Mouse (Mus musculus) kidney, postnatal 0 days (tissue): ENCODE results near the gene Tacc3. TPM values are rescaled to one million over a fixed set of nuclear protein-coding genes. Genes with fewer than 3 reads are reported as not detected.

ENCODE experiments used
- ATAC-seq: fragments of 200-750 bp; cut with Nextera tagmentation; replicated peaks from 2 replicates; pipeline ENCODE4 v1.8.0; 2017; ENCODE audit warnings: low read depth, moderate number of reproducible peaks, moderate TSS enrichment, moderate library complexity; ENCODE audit not compliant: low FRiP score
- DNase-seq: peaks from one replicate; pipeline ENCODE4 v3.0.0-alpha.2; 2016; ENCODE audit warnings: low spot score
- H3K27ac ChIP-seq: fragments of 300-500 bp; sonication (generic); 2 replicates; pipeline ENCODE4 v1.5.1; 2014; ENCODE audit warnings: mild to moderate bottlenecking
- H3K27me3 ChIP-seq: fragments of 300-500 bp; sonication (generic); 2 replicates; pipeline ENCODE4 v1.6.1; 2014; ENCODE audit warnings: low read length, mixed read lengths; ENCODE audit not compliant: insufficient read depth
- H3K36me3 ChIP-seq: fragments of 300-500 bp; sonication (generic); 2 replicates; pipeline ENCODE4 v1.6.1; 2014; ENCODE audit warnings: low read length, mixed read lengths; ENCODE audit not compliant: insufficient read depth
- H3K4me1 ChIP-seq: fragments of 300-500 bp; sonication (generic); replicated peaks from 2 replicates; pipeline ENCODE4 v1.6.1; 2014; ENCODE audit warnings: antibody characterized with exemption, low read length, mixed read lengths; ENCODE audit not compliant: insufficient read depth
- H3K4me2 ChIP-seq: fragments of 300-500 bp; sonication (generic); 2 replicates; pipeline ENCODE4 v1.6.1; 2014; ENCODE audit warnings: mild to moderate bottlenecking, low read length, moderate library complexity, mixed read lengths
- H3K4me3 ChIP-seq: fragments of 300-500 bp; sonication (generic); replicated peaks from 2 replicates; pipeline ENCODE4 v1.5.1; 2014; ENCODE audit warnings: low read depth, low read length
- H3K9ac ChIP-seq: fragments of 300-500 bp; sonication (generic); 2 replicates; pipeline ENCODE4 v1.6.1; 2014; ENCODE audit warnings: low read depth, low read length
- H3K9me3 ChIP-seq: fragments of 300-500 bp; sonication (generic); replicated peaks from 2 replicates; pipeline ENCODE4 v1.6.1; 2016; ENCODE audit warnings: low read length, inconsistent platforms, mixed read lengths
- CTCF ChIP-seq: IDR thresholded peaks from 2 replicates; pipeline ENCODE4 v1.5.1; 2016; ENCODE audit warnings: antibody characterized with exemption, low read depth, mild to moderate bottlenecking, moderate library complexity
- WGBS: fragments of 180-500 bp; shearing (Covaris S2); extraction: QIAGEN DNeasy Blood & Tissue Kit; methylation state at CpG from one replicate; pipeline ENCODE4 v1.1.7; 2014; 5-methylcytosine and 5-hydroxymethylcytosine counted together
- polyA plus RNA-seq: library from polyadenylated mRNA; unstranded; fragments of >200 nt; fragmentation: Nextera tagmentation; extraction: Ambion mirVana; gene quantifications from 2 replicates; pipeline ENCODE4 v1.2.1, GENCODE M21; 2015

Tacc3 gene
- polyA plus RNA-seq, 1 experiment from 2014 or later = 74.3 TPM

- 62% methylated on average over 14 of the region's 14 CpGs for WGBS
- Histone ChIP-seq H3K4me2 (no peak overlapping the region), H3K4me3 (no peak overlapping the region), H3K27me3 (no peaks in the 10 kb centered on the region), H3K4me1 (peaks cover 23% of the 10 kb centered on the region), H3K9ac (no peak overlapping the region), H3K9me3 (no peaks in the 10 kb centered on the region), H3K36me3 (no peaks in the 10 kb centered on the region), H3K27ac (peak overlapping the region; percentile 62; the same call in 1 of the 2 replicates)
- ATAC-seq (no peak), DNase-seq (no peak)
- TF ChIP-seq CTCF = no peak
Measured at GRCm38 (mm10) chr5:33688278-33689220, 30.6 kb downstream of the Tacc3 start.

DNA sequence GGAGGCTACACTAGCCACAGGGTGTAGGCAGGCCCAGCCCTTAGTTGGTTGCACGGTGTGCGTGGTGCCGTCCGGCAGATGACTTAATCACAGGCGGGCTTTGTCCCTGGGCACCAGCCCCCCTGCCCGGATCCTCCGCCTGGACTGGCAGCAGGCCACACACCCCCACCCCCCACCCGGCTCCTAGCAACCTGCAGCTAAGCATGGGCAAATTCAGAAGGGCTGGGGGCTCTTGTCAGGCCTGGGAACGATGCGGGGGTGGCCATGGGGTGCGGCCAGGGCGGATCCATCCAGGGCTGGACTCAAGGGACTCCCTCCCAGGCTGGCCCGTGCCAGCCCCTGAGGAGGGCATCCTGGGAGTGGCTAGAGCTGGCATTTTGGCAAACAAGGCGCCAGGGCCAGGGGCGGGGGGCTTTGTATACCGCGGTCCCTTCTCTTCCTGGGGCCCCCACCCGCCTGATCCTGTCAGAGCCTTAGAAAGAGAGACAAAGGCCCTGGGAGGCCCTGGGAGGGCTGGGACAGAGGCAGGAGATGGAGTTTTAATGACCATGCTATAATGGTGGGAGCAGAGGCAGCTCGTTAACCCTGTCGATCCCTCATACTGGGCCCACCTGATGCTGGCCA lies 31.4 kb downstream of the Tacc3 start:
- Histone ChIP-seq H3K4me1 (peaks cover 23% of the 10 kb centered on the region), H3K27me3 (no peaks in the 10 kb centered on the region), H3K36me3 (no peaks in the 10 kb centered on the region), H3K4me2 (no peak overlapping the region), H3K9ac (no peak overlapping the region), H3K4me3 (no peak overlapping the region), H3K9me3 (no peaks in the 10 kb centered on the region), H3K27ac (peak overlapping the region; percentile 62; the same call in 1 of the 2 replicates)
- whole genome bisulfite sequencing = 43% methylated on average over 20 of the region's 20 CpGs
- ATAC-seq (peak; percentile 58), DNase-seq (peak; percentile 20)
- no peak for TF ChIP-seq CTCF

DNA sequence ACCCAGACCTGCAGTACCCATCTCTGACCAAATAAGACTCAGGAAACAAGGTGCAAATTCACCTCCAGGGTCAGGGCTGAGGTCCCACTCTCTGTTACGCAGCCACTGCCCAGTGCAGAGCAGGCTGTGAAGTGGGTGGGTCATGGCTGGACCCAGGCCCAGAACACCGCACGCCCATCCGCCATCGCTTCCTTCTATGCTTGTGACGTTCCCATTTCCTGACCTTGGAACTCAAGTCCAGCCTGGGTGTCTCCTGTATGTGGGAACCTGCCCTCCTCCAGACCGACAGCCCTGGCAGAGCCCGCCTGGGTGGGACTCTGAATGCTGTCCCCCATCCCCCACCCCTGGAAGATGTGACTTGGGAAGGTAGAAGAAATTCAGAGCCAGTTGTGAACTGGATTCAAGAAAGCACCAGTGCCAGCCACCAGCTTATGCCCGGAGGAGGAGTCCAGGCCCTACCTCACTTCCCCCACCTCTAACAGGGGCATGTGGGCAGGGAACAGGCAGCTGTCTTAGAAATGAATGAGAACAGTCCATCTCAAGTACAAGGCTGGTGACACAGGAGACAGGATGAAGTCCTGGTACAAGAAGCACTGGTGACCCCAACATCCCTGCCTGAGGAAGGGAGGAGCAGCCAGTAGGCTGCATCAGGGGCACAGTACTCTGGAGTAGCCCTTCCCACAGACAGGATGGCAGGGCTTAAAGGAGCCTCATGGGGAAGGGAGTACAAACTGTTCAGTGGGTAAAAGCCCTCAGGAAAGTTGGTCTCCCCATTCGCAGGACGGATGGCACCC lies 32.1 kb downstream of the Tacc3 start:
- 62% methylated on average over 11 of the region's 11 CpGs for WGBS
- TF ChIP-seq CTCF = no peak
- H3K27me3 ChIP-seq = no peaks in the 10 kb centered on the region
- no peaks in the 10 kb centered on the region for H3K9me3 ChIP-seq
- 0 out of 2 replicates have a peak overlapping the region, but pooled peaks have one; percentile 27 for H3K9ac ChIP-seq
- peaks cover 29% of the 10 kb centered on the region for H3K4me1 ChIP-seq
- ATAC-seq = no peak
- H3K4me2 ChIP-seq = no peak overlapping the region
- H3K36me3 ChIP-seq = no peaks in the 10 kb centered on the region
- no peak overlapping the region for H3K4me3 ChIP-seq
- peak; percentile 37 for DNase-seq
- H3K27ac ChIP-seq = 0 out of 2 replicates have a peak overlapping the region, but pooled peaks have one; percentile 8

DNA sequence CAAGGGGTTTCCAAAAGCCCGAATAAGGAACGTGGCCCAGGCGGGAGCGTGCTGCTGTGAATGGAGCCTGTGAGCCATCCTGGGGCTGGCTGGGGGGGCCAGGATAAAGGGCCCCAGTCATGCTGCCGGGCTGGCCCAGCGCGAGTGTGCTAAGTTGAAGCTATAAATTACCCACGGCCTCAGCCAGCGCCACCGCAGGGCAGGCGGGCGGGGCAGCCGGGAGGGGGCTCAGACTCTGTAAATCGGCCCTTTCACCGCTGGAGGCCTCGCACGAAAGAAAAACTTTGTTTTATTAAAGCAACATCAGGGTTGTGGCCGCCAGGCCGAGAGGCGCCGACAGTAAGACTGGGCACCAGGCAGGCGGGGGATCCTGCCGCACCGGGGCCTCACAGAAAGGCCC lies 34.5 kb downstream of the Tacc3 start:
- H3K27ac ChIP-seq = peak overlapping the region; percentile 54
- WGBS = 5% methylated on average over 24 of the region's 24 CpGs
- H3K36me3 ChIP-seq = no peaks in the 10 kb centered on the region
- H3K4me2 ChIP-seq = peak overlapping the region; percentile 32
- DNase-seq = peak; percentile 84
- peaks cover 39% of the 10 kb centered on the region for H3K4me1 ChIP-seq
- TF ChIP-seq CTCF = no peak
- no peaks in the 10 kb centered on the region for H3K9me3 ChIP-seq
- peak overlapping the region; percentile 42; the same call in 1 of the 2 replicates for H3K9ac ChIP-seq
- no peak overlapping the region for H3K4me3 ChIP-seq
- no peaks in the 10 kb centered on the region for H3K27me3 ChIP-seq
- 0 out of 2 replicates have a peak, but pooled peaks have one; percentile 8 for ATAC-seq

- peaks cover 36% of the 10 kb centered on the region for H3K4me1 ChIP-seq
- no peaks in the 10 kb centered on the region for H3K9me3 ChIP-seq
- no peaks in the 10 kb centered on the region for H3K36me3 ChIP-seq
- H3K4me2 ChIP-seq = peak overlapping the region; percentile 86; the same call in 1 of the 2 replicates
- DNase-seq (no peak), ATAC-seq (no peak)
- H3K4me3 ChIP-seq = no peak overlapping the region
- no peak overlapping the region for H3K9ac ChIP-seq
- WGBS = 73% methylated on average over 9 of the region's 9 CpGs
- no peaks in the 10 kb centered on the region for H3K27me3 ChIP-seq
- no peak overlapping the region for H3K27ac ChIP-seq
- TF ChIP-seq CTCF = no peak
Measured at GRCm38 (mm10) chr5:33694461-33694847, 36.5 kb downstream of the Tacc3 start.
